Mouse (Mus musculus) right cerebral cortex, postnatal 14 days (tissue): ENCODE data around the gene Mmab.

Source experiments
- DNase-seq: peaks from one replicate; pipeline ENCODE4 v3.0.0; 2022

Gene Mmab

DNA sequence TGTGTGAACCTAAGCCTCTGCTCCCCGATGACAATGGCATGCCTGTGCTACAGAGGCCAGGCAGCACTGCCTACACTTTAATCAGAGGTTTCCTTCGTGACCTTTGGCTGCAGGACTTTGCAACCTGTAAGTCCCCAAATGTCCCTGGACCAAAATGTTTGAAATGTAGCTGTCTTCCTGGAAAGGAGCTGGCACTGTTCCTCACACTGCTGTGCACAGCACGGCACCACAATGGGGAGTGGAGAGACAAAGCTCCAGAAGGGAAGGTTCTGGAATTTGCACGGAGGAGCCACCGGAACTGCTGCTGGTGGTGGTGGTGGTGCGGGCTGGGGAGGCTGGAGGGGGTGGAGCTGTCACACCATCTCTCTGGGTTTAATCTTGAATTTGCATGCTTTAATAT, 17.1 kb downstream of the Mmab start:
- DNase-seq, result no peak

DNA sequence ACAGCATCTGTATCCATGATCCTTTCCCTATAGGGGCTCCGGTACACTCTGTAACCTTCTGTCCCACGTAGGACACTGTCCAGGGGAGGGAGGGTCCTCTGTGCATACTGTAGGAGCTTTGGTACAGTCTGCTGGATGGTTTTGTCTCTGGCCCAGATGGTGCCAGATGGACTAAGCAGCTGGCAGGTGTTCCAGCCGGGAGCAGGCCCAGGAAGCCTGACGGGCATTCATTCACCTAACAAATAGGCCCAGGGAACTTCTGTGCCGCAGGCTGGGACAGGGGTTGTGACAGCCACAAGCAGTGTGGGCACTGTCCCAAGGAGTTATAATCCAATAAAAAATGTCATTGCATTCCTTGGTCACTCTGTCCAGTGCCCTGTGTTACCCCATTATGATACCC, 19.9 kb downstream of the Mmab start:
- no peak for DNase-seq

DNA sequence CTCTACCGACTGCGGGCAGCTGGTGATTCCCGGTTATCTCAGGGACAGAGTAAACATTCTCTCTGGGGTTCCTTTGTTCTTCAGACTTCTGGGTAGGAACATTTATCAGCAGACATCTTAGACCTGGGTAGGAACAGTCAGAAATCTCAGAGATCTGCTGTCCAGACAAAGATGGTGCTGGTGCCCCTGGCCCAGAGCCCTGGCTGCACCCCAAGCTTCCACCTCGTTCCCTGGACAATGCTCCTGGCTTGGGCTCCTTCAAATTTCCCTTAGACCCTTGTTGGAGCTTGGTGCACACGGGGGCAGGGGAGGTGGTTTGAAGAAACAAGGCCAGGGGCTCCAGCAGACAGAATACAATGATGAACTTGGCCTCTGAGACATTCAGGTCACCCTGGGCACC, 21.3 kb downstream of the Mmab start:
- no peak for DNase-seq

DNA sequence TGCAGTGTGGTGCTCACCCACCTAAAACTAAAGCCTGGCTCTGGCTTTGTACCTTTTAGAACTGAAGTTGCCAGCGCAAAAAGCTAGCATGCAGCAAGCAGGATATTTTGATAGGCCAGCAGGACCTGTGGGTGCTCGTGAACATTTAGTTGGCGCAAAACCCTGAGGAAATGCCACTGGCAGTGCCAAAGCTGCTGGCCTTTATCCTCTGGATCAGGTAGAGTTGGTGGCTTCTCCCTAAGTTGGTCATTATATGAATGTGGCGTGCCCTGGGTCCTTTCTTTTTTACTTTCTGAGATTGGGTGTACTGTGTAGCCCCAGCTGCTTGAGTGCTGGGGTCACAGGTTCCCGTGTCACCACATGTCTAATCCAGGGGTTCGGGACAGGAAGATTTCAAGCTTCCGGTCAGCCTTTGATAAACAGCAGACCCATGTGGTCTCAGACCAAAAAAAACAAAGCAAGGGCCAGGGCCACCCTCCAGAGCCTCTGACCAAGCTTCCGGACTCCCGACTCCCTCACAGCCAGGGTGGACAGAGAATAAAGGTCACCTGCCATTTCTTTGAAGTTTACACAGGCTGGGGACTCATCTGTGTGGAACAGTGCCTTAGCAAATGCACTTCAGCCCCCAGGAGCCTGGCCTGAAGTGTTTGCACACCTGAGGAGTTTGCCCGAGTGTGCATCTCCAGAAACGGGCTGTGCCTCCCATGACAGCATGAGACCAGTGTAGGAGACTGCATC, 22.1 kb downstream of the Mmab start:
- DNase-seq, result no peak

DNA sequence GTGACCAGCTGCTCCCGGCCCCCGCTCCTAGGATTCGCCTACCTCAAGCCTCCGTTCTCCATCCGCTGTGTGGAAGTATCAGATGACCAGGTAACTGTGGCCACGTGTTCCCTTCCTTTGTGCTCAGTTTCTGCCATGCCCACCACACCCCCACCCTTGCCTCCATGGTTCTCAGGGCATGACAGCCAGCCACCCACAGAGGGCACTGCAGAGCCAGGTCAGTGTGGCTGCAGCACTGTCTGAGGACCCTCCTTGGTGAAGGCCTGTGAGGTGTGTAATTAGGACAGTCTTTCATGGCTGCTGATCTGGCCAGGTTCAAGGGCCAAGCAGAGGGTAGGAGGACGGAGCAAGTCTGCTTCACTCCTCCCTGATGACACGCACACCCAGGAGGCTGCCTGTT, 25.3 kb downstream of the Mmab start:
- DNase-seq, result no peak

DNA sequence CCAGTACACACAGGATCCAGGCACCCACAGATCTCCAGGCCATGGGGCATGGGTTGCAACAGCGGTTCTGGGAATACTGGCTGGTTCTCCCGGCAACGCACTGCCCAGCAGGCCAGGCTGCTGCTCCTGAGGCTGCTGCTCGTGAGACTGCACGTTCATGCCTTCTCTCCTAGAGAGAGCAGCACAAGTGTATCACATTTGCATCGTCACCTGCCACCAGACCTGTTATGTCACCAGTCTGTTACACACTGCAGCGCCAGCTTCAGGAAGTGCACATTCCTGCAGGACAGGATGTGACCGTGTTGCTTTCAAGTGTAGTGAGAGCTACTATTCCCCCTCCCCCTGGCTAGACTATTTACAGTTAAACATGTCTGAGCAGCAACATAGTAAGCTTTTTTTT, 27.0 kb downstream of the Mmab start:
- no peak for DNase-seq

DNA sequence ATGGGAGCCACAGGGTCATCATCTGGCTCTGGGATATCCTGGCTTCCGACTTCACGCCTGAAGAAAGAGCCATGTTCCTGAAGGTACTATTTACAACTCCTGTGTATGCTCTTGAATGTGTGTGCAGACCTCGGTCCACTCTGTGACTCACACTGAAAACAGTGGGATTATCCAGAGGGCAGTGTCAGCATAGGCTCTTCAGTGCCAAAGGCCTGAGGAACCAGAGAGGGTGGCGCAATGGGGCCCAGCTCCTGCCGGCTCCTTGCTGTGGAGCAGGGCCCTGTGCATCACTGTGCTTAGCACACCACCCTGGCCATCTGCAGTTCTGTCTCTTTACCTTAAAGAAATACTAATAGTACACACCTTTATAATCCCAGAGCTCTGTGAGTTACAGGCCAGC, 28.3 kb downstream of the Mmab start:
- DNase-seq, result no peak

DNA sequence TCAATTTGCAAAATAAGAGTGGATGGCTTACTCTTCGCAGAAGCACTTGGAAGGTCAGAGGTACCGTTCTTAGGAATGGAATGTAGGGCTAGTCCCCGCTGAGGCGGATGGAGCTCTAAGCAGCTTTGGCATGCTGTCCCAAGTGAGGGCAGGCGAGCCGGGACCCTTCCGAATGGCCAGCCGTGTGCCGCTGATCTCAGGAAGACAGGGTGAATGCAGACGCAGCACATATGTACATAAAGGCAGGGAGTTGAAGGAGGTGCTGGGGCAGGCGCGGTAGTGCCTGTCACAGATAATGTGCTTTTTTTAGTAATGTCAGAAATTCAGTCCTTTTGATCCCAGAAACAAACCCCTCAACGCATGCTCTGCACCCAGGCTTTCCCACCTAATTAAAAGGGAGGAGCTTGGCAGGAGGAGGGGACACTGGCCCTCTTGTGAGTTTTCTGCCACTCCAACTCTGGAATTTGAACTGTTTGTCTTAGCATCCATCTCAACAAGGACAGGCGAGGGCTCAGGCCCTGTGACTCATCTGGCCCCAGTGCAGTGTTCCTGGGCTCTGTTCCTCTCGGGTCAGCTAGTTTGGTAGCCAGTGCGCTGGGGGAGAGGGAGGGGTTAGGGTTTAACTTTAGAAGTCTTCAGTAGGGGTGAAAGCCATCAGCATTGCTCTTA, 30.7 kb downstream of the Mmab start:
- DNase-seq, result no peak

DNA sequence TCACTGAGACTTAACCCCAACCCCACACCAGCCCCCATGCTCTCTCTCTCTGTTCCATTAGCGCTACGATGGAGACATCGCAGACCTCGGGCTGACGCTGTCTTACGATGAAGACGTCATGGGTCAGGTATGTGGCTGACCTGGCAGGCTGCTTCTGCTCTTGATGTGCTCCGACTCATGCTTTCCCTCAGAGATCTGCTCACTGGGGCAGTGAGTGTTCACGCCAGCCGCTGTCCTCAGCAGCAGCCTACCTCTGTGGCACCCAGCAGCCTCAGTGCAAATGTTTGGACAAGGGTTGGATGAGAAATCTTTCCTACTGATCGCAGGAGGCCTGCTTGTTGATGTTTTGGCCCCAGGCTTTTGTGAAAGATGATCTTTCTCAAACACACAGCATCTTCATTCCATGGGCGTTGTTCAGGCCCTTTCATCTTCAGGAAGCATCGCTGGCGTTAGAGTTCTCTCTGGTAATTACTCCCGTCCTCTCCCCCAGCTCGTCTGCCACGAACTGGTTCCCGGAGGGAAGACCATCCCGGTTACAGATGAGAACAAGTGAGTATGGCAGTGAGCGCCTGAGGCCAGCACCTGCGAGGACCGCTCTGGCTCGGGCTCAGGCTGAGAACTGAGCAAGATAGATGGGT, 31.4 kb downstream of the Mmab start:
- no peak for DNase-seq

DNA sequence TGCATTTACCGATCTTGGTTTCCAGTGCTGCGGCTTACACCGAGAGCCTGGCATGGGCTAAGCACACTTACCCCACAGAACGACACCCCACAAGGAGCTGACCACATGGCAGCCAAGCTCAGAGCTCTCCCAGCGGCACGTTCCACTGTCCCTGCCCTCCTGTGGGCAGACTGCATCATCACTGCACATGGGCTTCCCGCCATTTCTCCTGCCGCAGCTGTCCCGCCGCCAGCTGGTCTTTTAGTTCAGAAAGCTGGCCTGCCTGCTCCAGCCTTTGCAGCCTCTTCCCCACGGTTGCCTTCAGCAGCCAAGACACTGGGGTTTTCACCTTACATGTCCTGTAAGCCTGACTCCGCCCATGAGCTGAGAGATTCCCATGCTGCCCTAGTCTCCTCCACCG, 33.4 kb downstream of the Mmab start:
- DNase-seq, result no peak

DNA sequence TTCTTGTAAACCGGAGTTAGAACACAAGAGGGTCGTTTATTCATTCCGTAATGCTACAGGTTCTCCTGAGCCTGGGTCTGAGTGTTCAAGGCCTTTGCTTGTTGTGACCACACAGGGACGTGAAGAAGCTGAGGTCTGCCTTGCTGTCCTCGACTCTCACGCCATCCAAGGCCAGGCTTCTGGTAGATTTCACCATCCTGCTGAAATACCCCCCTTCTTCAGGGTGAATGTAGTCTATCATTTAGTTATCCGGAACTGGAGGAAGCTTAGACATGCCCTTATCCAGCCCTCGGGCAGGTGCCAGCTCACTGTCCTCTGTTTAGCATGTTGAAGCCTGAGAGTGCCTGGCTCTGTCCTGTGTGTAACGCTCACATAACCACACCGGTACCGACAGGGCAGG, 35.0 kb downstream of the Mmab start:
- no peak for DNase-seq

DNA sequence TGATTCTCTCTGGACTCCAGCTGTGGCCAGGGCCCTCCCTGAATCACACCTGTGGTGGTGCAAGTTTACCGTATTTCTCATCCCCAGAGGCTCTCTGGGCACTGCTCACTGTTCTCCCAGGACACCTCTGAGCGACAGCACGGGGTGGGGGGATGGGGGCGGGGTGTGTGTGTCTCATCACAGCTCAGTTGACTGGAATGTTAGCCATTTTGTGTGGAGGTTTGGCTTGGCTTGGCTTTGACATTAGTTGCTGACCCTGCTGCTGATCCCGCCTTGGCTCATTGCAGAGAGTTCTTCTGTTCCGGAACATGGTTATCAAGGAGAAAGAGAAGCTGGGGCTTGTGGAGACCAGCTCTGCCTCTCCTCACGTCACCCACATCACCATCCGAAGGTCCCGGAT, 36.0 kb downstream of the Mmab start:
- no peak for DNase-seq

DNA sequence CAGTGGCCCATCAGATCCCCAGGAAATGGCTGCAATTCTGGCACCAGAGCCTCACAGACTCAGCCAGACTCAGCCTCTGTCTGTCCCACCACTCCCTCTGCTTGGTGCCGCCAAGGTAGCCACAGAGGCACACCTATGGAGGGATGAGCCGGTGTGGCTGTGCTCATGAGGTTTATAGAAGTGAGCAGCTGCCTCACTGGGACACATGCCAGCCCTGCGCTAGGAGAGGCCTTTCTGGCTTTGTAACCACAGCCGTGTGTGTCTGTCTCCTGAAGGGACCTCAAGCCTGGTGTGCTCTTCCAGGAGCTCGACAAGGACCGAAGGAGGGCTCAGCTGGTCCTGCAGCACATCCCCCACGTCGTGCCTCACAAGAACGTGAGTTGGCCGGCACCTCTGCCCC, 36.6 kb downstream of the Mmab start:
- DNase-seq, result no peak

DNA sequence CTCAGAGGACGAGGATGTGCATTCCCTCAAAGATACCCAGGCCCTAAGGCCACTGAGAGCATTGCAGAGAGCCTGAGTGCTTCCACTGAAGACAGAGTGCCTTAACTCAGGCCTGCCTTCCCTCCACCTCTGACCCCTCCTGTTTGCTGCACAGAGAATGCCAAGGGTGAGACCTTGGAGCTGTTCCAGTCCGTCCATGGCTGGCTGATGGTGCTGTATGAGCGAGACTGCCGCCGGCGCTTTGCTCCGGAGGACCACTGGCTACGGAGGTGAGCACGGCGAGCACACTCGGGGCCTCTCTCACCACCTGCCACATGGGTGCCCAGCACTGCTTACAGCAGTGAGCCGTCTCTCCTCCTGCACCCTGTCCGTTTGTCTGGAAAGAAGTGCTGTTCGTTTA, 37.3 kb downstream of the Mmab start:
- DNase-seq, result no peak

DNA sequence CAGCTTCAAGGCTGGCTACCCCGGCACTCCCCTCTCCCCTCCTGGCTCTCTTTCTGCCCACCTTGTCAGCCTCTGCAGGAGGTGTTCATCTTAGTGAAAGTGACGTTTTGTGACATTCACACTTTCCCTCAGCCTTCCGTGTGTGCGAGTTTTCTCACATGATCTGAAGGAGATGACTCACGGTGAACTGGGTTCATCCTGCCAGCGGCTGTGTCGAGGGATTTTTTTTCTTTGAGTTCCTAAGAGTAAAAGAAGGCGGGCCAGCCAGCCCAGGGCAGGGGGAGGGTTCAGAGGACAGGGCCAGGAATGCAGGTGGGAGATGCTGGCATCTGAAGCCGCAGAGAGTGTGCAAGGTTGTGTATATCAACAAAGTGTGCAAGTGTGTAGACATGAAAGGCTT, 50.7 kb downstream of the Mmab start:
- DNase-seq, result no peak

DNA sequence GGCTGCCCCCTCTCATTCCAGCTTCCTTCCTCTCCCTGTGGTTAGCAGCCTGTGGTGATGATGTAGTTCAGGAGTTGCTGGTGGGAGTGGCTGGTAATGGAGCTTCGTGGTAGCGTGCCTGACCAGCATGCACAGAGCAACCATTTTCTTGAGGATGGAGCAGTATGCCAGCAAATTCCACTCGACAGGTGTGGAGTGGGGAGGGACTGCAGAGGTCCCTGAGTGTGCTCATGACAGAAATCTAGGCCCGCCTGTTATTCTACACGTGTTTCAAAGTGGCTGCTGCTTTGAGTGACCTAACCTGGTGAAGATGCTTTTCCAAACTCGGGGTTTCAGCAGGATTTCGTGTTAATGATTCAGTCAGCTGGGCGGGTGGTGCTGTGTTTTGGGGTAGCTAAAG, 59.4 kb downstream of the Mmab start:
- no peak for DNase-seq

DNA sequence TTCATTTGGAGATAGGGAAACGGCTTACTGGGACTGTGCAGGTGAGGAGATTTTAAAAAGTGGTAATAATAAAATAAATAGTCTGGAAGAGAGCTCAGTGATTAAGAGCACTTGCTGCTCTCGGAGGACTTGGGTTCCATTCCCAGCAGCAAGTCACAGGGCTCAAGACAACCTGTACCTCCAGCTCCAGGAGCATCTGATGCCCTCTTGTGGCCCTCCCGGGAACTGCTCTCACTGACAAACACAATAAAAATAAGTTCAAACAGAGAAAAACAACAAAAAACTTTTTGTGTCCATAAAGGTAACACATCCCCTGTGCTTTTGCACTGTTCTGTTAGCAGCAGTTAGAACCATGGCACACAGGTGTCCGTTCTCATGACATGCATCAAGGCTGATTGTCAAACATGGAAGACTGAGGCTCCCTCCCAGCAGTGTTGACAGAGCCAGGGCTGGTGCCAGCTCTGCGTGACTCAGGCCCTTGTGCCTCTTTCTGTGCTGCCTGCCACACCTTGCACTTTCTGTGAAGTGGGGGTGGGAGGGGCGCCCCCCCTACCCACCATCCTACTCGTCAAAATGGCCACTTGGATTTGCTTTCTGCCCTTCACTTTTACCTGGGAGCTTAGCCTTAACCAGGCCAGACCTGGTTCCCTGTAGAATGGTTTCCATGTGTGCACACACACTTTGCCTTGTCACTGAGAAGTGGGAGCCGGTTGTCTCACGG, 60.5 kb downstream of the Mmab start:
- DNase-seq, result peak; percentile 53
